Mouse (Mus musculus) right cerebral cortex, postnatal 10 days (tissue): ENCODE results near the gene Rmdn3.

ENCODE experiments used
- DNase-seq, 2 experiments: peaks; one replicate each; pipeline ENCODE4 v3.0.0; 2021; ENCODE audit warnings: low spot score in 2 of 2

Gene Rmdn3

DNA sequence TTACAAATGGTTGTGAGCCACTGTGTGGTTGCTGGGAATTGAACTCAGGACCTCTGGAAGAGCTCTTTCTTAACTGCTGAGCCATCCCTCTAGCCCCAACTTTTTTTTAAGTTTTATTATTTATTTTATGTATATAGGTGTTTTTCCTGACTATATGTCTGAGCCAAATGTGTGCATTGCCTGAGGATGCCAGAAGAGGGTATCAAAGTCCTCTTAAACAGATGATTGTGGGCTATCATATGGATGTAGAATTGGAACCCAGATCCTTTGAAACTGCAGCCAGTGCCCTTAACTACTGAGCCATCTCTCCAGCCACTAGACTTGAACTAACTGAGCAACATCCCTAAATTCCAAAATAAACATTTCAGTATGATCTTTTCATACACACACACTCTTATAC, 55.3 kb downstream of the Rmdn3 start:
- no peak for DNase-seq
